Mouse (Mus musculus): ENCODE measurements around the gene Inhbe.

- TF ChIP-seq POLR2A (IDR thresholded peaks at IDR 0.05; ENCODE audit: borderline replicate concordance, low read depth, low read length) (no peak), CTCF (IDR thresholded peaks at IDR 0.05; ENCODE audit: low read depth, low read length) (no peak)
Observed at GRCm38 (mm10) chr10:127337536-127338099, 16.6 kb downstream of the Inhbe start.

All from bone marrow macrophage, adult 2 months (primary cell).